Mouse (Mus musculus) left cerebral cortex, postnatal 4 days (tissue): ENCODE measurements at regions not wholly inside any gene's neighbourhood (a gene's known extent, or its start where the extent isn't known, plus 50 kb on each side); places are given as distances from the start of the nearest gene placed in this dataset.
"Not testable (repeated sequence)": the region's sequence is repeated elsewhere in the genome, so short reads cannot be mapped to it uniquely, and the experiment has no call there.

Experiments used
- DNase-seq: peaks from one replicate; pipeline ENCODE4 v3.0.0-alpha.2; 2022
- intact Hi-C: fragments of 180-260 bp; cut with DNase I; formaldehyde crosslinking; loops from one replicate; pipeline ENCODE4 v1.15.1; 2025

GRCm38 (mm10) chr16:55168433-55168832 lies 129.4 kb downstream of the Zpld1 start:
- intact Hi-C loops = no loop called here
- DNase-seq = no peak

GRCm38 (mm10) chr16:55166181-55166848 lies 131.5 kb downstream of the Zpld1 start:
- intact Hi-C loops = no loop called here
- DNase-seq = no peak

GRCm38 (mm10) chr16:55162926-55163325 lies 134.9 kb downstream of the Zpld1 start:
- DNase-seq = no peak
- intact Hi-C loops = no loop called here

GRCm38 (mm10) chr16:55151726-55152125 lies 146.1 kb downstream of the Zpld1 start:
- intact Hi-C loops = loop anchor here (5.0 kb wide), 1 partner anchor 316 kb away; no protein-coding TSS in a partner anchor
- DNase-seq = no peak

- intact Hi-C loops = no loop called here
- DNase-seq = no peak
These were observed 155.2 kb downstream of the Zpld1 start for GRCm38 (mm10) chr16:55142431-55143173.

- intact Hi-C loops = no loop called here
- no peak for DNase-seq
These were observed 162.8 kb downstream of the Zpld1 start for GRCm38 (mm10) chr16:55134961-55135360.

GRCm38 (mm10) chr16:55097651-55098050 lies 200.1 kb downstream of the Zpld1 start:
- intact Hi-C loops = no loop called here
- no peak for DNase-seq

- intact Hi-C loops = no loop called here
- no peak for DNase-seq
These were observed 210.3 kb downstream of the Zpld1 start for GRCm38 (mm10) chr16:55087461-55087860.

GRCm38 (mm10) chr16:55076172-55076571 lies 221.6 kb downstream of the Zpld1 start:
- peak; percentile 23 for DNase-seq
- intact Hi-C loops = no loop called here

GRCm38 (mm10) chr16:55039777-55040176 lies 258.0 kb downstream of the Zpld1 start:
- intact Hi-C loops = no loop called here
- no peak for DNase-seq

GRCm38 (mm10) chr16:55001661-55002289 lies 296.0 kb downstream of the Zpld1 start:
- intact Hi-C loops = no loop called here

GRCm38 (mm10) chr16:54991595-54992240 lies 306.1 kb downstream of the Zpld1 start:
- DNase-seq = no peak
- intact Hi-C loops = no loop called here

More at GRCm38 (mm10) chr16:55001661-55002289, 296.0 kb downstream of the Zpld1 start:
- no peak for DNase-seq

- intact Hi-C loops = loop anchor here (10.0 kb wide), 1 partner anchor 491 kb away; no protein-coding TSS in a partner anchor
- DNase-seq = peak; percentile 65
These were observed 314.0 kb downstream of the Zpld1 start for GRCm38 (mm10) chr16:54983759-54984218.

- DNase-seq = no peak
- intact Hi-C loops = no loop called here
These were observed 327.4 kb downstream of the Zpld1 start for GRCm38 (mm10) chr16:54970356-54970755.

- intact Hi-C loops = no loop called here
- DNase-seq = no peak
These were observed 353.9 kb downstream of the Zpld1 start for GRCm38 (mm10) chr16:54943808-54944315.

- intact Hi-C loops = no loop called here
- DNase-seq = peak; percentile 6
These were observed 369.5 kb downstream of the Zpld1 start for GRCm38 (mm10) chr16:54928259-54928658.

- no peak for DNase-seq
- intact Hi-C loops = no loop called here
These were observed 394.9 kb downstream of the Zpld1 start for GRCm38 (mm10) chr16:54902911-54903310.

GRCm38 (mm10) chr16:54901461-54901860 lies 396.3 kb downstream of the Zpld1 start:
- intact Hi-C loops = no loop called here
- no peak for DNase-seq

- intact Hi-C loops = no loop called here
- DNase-seq = no peak
These were observed 403.1 kb downstream of the Zpld1 start for GRCm38 (mm10) chr16:54894661-54895060.

GRCm38 (mm10) chr16:54857369-54857768 lies 440.4 kb downstream of the Zpld1 start:
- no peak for DNase-seq
- intact Hi-C loops = no loop called here

GRCm38 (mm10) chr16:54842996-54843395 lies 454.8 kb downstream of the Zpld1 start:
- DNase-seq, intact Hi-C loops: not testable (repeated sequence)
